Mouse (Mus musculus): ENCODE data around the gene Wsb1.

Gene Wsb1

DNA sequence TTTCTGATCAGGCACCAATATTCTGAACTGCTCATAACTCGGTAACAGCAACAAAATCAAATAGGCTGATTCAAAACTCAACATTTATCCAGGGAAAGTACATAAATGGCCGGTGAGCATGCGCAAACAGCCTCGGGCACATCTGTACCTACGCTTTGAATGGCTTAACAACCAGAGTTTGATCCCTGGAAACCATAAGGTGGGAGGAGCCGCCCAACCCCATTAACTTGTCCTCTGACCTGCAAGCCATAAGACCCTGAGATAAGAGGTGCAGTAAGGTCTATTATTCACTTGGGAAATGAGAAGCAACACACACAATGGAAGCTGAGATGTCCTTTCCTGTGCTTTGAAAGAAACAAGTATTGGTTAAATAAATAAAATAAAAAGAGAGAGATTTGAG lies 37.3 kb downstream of the Wsb1 start:
- Histone ChIP-seq H3K36me3 (ENCODE audit: insufficient read depth, low read length) (no peaks in the 10 kb centered on the region), H3K27me3 (ENCODE audit: insufficient read depth, low read length) (no peaks in the 10 kb centered on the region), H3K4me3 (replicated peaks; ENCODE audit: low read length) (no peak overlapping the region), H3K9me3 (ENCODE audit: low read length) (no peaks in the 10 kb centered on the region), H3K4me1 (replicated peaks; ENCODE audit: low read depth, low read length) (peaks cover 9% of the 10 kb centered on the region)
- TF ChIP-seq CTCF (conservative IDR thresholded peaks at IDR 0.05; ENCODE audit: low read length) (no peak), POU5F1 (IDR thresholded peaks at IDR 0.05; ENCODE audit: borderline replicate concordance, low read length) (no peak), NANOG (IDR thresholded peaks at IDR 0.05; ENCODE audit: borderline replicate concordance, low read length) (no peak)

- Histone ChIP-seq H3K4me1 (replicated peaks; ENCODE audit: low read depth, low read length) (peaks cover 9% of the 10 kb centered on the region), H3K36me3 (ENCODE audit: insufficient read depth, low read length) (no peaks in the 10 kb centered on the region), H3K9me3 (ENCODE audit: low read length) (no peaks in the 10 kb centered on the region), H3K27me3 (ENCODE audit: insufficient read depth, low read length) (no peaks in the 10 kb centered on the region), H3K4me3 (replicated peaks; ENCODE audit: low read length) (no peak overlapping the region)
- TF ChIP-seq CTCF (conservative IDR thresholded peaks at IDR 0.05; ENCODE audit: low read length), result no peak
- no peak for TF ChIP-seq NANOG (IDR thresholded peaks at IDR 0.05; ENCODE audit: borderline replicate concordance, low read length)
- TF ChIP-seq POU5F1 (IDR thresholded peaks at IDR 0.05; ENCODE audit: borderline replicate concordance, low read length), result no peak
Measured at GRCm38 (mm10) chr11:79215539-79215938, 38.9 kb downstream of the Wsb1 start.

DNA sequence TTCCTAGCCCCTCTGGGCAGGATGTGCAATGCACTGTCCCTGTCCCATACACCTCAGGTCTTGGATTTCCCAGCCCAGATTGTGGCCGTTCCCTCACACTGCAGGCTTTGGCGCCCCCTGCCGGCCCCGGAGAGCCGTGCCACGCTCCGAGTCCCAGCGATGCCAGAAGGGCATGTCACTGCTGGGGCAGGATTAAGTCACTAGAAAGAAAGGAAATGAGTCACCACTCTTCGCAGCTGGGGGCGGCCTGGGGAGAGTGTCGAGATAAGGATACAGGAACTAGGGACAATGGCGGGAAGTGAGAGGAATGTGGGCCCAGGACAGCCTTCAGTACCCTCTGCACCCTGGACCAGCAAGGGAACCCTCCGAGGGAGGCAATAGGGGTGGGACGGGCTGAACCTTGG lies 40.5 kb downstream of the Wsb1 start:
- TF ChIP-seq NANOG (IDR thresholded peaks at IDR 0.05; ENCODE audit: borderline replicate concordance, low read length) (no peak), POU5F1 (IDR thresholded peaks at IDR 0.05; ENCODE audit: borderline replicate concordance, low read length) (no peak), CTCF (conservative IDR thresholded peaks at IDR 0.05; ENCODE audit: low read length) (peak; percentile 90)
- Histone ChIP-seq H3K4me3 (replicated peaks; ENCODE audit: low read length) (no peak overlapping the region), H3K9me3 (ENCODE audit: low read length) (no peaks in the 10 kb centered on the region)

DNA sequence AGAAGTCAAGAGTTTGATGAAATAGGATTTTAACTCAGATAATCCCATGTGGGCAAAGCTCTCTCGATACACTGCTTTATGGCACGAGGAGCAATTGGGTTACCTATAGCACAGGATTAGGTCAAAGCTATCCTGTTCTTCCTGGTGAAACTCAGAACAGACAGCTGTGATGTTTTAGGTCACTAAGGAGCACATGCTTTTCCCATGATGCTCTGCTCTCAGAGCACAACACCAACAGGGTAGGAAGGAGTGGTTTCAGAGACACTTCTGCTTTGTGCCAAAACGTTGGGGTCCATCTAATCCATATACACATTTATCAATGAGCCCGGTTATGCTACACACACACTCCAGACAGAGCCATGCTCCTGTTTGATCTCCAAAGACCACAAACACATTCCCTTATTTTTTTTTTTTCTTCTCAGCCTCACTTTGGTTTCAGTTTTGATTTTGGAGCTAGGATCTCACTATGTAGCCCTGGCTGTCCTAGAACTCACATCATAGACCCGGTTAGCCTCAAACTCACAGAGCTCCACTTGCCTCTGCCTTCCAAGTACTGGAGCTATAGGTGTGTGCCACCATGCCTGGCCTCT lies 44.5 kb downstream of the Wsb1 start:
- H3K4me3 ChIP-seq (replicated peaks; ENCODE audit: low read length), result no peak overlapping the region
- peaks cover 4% of the 10 kb centered on the region for H3K4me1 ChIP-seq (replicated peaks; ENCODE audit: low read depth, low read length)
- TF ChIP-seq POU5F1 (IDR thresholded peaks at IDR 0.05; ENCODE audit: borderline replicate concordance, low read length) (no peak), CTCF (conservative IDR thresholded peaks at IDR 0.05; ENCODE audit: low read length) (no peak), NANOG (IDR thresholded peaks at IDR 0.05; ENCODE audit: borderline replicate concordance, low read length) (no peak)
- peaks cover 9% of the 10 kb centered on the region; the same call in 1 of the 2 replicates for H3K27me3 ChIP-seq (ENCODE audit: insufficient read depth, low read length)
- H3K36me3 ChIP-seq (ENCODE audit: insufficient read depth, low read length), result no peaks in the 10 kb centered on the region
- no peaks in the 10 kb centered on the region for H3K9me3 ChIP-seq (ENCODE audit: low read length)

More for the DNA sequence above, 40.5 kb downstream of the Wsb1 start:
- Histone ChIP-seq H3K4me1 (replicated peaks; ENCODE audit: low read depth, low read length) (peaks cover 9% of the 10 kb centered on the region), H3K36me3 (ENCODE audit: insufficient read depth, low read length) (no peaks in the 10 kb centered on the region), H3K27me3 (ENCODE audit: insufficient read depth, low read length) (no peaks in the 10 kb centered on the region)

DNA sequence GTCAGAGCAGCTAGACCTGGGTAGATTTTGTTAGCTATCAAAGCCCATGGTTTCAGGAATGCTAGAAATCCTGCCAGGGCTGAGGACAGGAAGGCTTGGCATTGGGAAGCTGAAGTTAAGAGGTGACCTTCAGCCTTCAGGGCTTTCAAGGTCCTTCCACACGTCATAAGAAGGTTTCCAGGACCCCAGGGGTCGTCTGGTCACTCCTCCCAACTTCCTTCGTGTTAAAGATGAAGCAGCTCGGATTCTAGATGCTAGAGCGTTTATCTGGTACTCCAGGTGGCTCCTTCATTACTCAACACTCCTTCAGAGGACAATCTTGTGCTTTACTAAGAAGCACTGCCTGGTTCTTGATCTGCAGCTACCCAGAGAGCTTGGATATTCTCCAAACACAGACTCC lies 45.4 kb downstream of the Wsb1 start:
- H3K36me3 ChIP-seq (ENCODE audit: insufficient read depth, low read length), result no peaks in the 10 kb centered on the region
- no peak for TF ChIP-seq NANOG (IDR thresholded peaks at IDR 0.05; ENCODE audit: borderline replicate concordance, low read length)
- no peak for TF ChIP-seq CTCF (conservative IDR thresholded peaks at IDR 0.05; ENCODE audit: low read length)
- no peak for TF ChIP-seq POU5F1 (IDR thresholded peaks at IDR 0.05; ENCODE audit: borderline replicate concordance, low read length)
- no peaks in the 10 kb centered on the region for H3K9me3 ChIP-seq (ENCODE audit: low read length)
- peaks cover under 1% of the 10 kb centered on the region for H3K4me1 ChIP-seq (replicated peaks; ENCODE audit: low read depth, low read length)
- H3K4me3 ChIP-seq (replicated peaks; ENCODE audit: low read length), result no peak overlapping the region
- H3K27me3 ChIP-seq (ENCODE audit: insufficient read depth, low read length), result peaks cover 10% of the 10 kb centered on the region; the same call in 1 of the 2 replicates

GRCm38 (mm10) chr11:79208462-79208861 lies 46.0 kb downstream of the Wsb1 start:
- Histone ChIP-seq H3K9me3 (ENCODE audit: low read length) (no peaks in the 10 kb centered on the region), H3K27me3 (ENCODE audit: insufficient read depth, low read length) (peaks cover 10% of the 10 kb centered on the region; the same call in 1 of the 2 replicates)
- TF ChIP-seq POU5F1 (IDR thresholded peaks at IDR 0.05; ENCODE audit: borderline replicate concordance, low read length) (no peak), CTCF (conservative IDR thresholded peaks at IDR 0.05; ENCODE audit: low read length) (no peak), NANOG (IDR thresholded peaks at IDR 0.05; ENCODE audit: borderline replicate concordance, low read length) (no peak)

DNA sequence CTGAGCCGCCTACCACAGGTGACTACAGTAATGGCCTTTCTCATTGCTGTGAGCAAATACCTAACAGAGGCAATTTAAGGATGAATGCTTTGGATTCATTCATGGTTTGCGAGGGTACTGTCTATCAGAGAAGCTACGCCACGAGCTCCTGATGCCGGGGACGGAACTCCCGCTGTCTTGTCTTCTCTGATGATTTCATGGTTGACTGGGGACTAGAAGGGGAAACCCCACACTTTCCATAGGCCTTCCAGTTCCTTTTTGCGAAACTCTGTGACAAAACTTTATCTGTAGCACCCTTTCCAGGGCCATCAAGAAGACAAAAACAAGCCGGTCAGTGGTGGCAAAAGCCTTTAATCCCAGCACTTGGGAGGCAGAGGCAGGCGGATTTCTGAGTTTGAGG lies 46.8 kb downstream of the Wsb1 start:
- H3K9me3 ChIP-seq (ENCODE audit: low read length), result no peaks in the 10 kb centered on the region
- H3K4me1 ChIP-seq (replicated peaks; ENCODE audit: low read depth, low read length), result no peaks in the 10 kb centered on the region
- no peaks in the 10 kb centered on the region for H3K36me3 ChIP-seq (ENCODE audit: insufficient read depth, low read length)
- H3K4me3 ChIP-seq (replicated peaks; ENCODE audit: low read length), result no peak overlapping the region
- TF ChIP-seq CTCF (conservative IDR thresholded peaks at IDR 0.05; ENCODE audit: low read length) (no peak), POU5F1 (IDR thresholded peaks at IDR 0.05; ENCODE audit: borderline replicate concordance, low read length) (no peak), NANOG (IDR thresholded peaks at IDR 0.05; ENCODE audit: borderline replicate concordance, low read length) (no peak)
- peaks cover 10% of the 10 kb centered on the region; the same call in 1 of the 2 replicates for H3K27me3 ChIP-seq (ENCODE audit: insufficient read depth, low read length)

More at GRCm38 (mm10) chr11:79208462-79208861, 46.0 kb downstream of the Wsb1 start:
- H3K4me3 ChIP-seq (replicated peaks; ENCODE audit: low read length), result no peak overlapping the region
- no peaks in the 10 kb centered on the region for H3K4me1 ChIP-seq (replicated peaks; ENCODE audit: low read depth, low read length)
- no peaks in the 10 kb centered on the region for H3K36me3 ChIP-seq (ENCODE audit: insufficient read depth, low read length)

DNA sequence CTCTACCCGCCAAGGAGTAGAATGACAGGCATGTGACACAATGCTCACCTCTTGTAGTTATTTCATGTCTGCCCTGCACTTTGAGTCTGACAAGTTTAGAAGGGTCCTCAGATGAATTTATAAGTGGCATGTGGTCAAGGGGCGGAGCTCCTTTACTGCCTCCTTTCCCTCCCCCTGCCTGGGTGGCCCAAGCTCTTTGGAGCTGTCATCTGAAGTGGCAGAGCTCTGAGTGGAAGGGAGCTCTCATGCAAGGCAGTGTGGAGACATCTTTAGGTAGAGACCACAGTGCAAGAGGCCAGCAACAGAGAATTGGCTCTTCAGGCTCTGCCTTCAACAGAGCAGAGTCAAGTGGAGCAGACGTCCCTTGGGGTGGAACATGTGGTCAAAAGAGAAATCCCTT lies 50.0 kb downstream of the Wsb1 start:
- peaks cover 21% of the 10 kb centered on the region for H3K27me3 ChIP-seq (ENCODE audit: insufficient read depth, low read length)

GRCm38 (mm10) chr11:79200502-79200901 lies 54.0 kb downstream of the Wsb1 start:
- H3K4me1 ChIP-seq (replicated peaks; ENCODE audit: low read depth, low read length), result peaks cover 3% of the 10 kb centered on the region
- no peaks in the 10 kb centered on the region for H3K9me3 ChIP-seq (ENCODE audit: low read length)
- TF ChIP-seq NANOG (IDR thresholded peaks at IDR 0.05; ENCODE audit: borderline replicate concordance, low read length) (no peak), POU5F1 (IDR thresholded peaks at IDR 0.05; ENCODE audit: borderline replicate concordance, low read length) (no peak), CTCF (conservative IDR thresholded peaks at IDR 0.05; ENCODE audit: low read length) (no peak)
- peaks cover 13% of the 10 kb centered on the region for H3K27me3 ChIP-seq (ENCODE audit: insufficient read depth, low read length)
- H3K4me3 ChIP-seq (replicated peaks; ENCODE audit: low read length), result no peak overlapping the region
- H3K36me3 ChIP-seq (ENCODE audit: insufficient read depth, low read length), result no peaks in the 10 kb centered on the region

More for the DNA sequence above, 50.0 kb downstream of the Wsb1 start:
- Histone ChIP-seq H3K4me3 (replicated peaks; ENCODE audit: low read length) (no peak overlapping the region), H3K4me1 (replicated peaks; ENCODE audit: low read depth, low read length) (no peaks in the 10 kb centered on the region; the same call in 1 of the 2 replicates), H3K9me3 (ENCODE audit: low read length) (no peaks in the 10 kb centered on the region), H3K36me3 (ENCODE audit: insufficient read depth, low read length) (no peaks in the 10 kb centered on the region)
- TF ChIP-seq POU5F1 (IDR thresholded peaks at IDR 0.05; ENCODE audit: borderline replicate concordance, low read length), result no peak
- no peak for TF ChIP-seq NANOG (IDR thresholded peaks at IDR 0.05; ENCODE audit: borderline replicate concordance, low read length)
- TF ChIP-seq CTCF (conservative IDR thresholded peaks at IDR 0.05; ENCODE audit: low read length), result no peak
